Mouse (Mus musculus): ENCODE results near the gene Gm18596.
"Not testable (repeated sequence)": the region's sequence is repeated elsewhere in the genome, so short reads cannot be mapped to it uniquely, and the experiment has no call there.

Gene Gm18596

DNA sequence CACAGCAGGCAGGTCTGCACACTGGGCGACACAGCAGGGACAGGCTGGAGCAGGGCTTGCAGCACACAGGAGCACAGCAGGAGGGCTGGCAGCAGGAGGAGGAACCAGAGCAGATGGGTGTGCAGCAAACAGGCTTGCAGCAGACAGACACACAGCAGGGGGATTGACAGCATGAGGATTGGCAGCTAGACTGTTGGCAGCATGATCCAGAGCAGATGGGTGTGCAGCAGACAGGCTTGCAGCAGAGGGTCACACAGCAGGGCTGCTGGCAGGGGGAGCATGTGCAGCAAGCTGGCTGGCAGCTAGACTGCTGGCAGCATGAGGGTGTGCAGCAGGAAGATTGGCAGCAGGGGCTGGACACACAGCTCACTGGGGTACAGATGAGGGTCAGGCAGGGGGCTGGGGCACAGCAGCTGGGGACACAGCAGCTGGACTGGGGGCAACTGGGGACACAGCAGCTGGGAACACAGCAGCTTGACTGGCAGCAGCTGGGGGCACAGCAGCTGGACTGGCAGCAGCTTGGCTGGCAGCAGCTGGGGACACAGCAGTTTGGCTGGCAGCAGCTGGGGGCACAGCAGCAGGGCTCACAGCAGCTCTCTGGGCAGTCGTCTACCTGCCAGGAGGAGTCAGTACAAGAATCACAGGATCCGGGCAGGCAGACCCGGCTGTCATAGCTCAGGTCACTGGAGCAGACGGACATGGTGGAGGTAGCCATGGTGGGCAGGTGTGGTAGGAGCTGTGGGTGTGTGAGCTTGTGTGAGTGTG lies at the start of gene Gm18596:
Gene Gm18596, minus strand, starts transcription at position 715 of the 765 bp plus-strand sequence.
- not testable (repeated sequence) for DNase-seq (ENCODE audit: low spot score)

- no peak for DNase-seq (ENCODE audit: low spot score)
Observed at GRCm38 (mm10) chr10:77788621-77789020, 46.2 kb upstream of the Gm18596 start.

DNA sequence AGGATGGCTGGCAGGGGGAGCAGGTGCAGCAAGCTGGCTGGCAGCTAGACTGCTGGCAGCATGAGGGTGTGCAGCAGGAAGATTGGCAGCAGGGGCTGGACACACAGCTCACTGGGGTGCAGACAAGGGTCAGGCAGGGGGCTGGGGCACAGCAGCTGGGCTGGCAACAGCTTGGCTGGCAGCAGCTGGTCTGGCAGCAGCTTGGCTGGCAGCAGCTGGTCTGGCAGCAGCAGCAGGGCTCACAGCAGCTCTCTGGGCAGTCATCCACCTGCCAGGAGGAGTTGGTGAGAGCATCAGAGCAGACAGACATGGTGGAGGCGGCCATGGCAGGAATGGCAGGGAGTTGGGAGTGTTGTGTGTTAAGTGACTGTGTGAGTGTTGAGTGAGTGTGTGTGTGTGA lies 45.4 kb upstream of the Gm18596 start, which contains the start of gene Gm7137:
Gene Gm7137, minus strand, starts transcription at position 325 of the 400 bp plus-strand sequence.
- not testable (repeated sequence) for DNase-seq (ENCODE audit: low spot score)

DNA sequence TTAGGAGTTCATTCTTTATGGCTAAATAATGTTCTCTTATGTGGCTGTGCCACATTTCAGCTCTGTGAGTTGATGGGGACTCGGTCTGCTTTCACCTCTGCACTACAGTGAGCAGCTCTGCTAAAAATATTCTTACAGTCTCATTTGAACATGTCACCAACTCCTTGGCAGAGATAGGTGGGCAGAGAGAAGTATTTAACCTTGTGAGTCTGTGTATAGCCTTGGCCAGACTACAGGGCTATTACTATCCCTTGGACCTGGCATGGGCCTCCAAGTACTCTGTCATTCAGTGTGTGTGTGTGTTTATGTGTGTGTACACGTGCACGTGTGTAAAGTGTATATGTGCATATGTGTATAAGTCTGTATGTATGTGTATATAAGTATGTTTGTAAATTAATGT lies 41.0 kb upstream of the Gm18596 start:
- not testable (repeated sequence) for DNase-seq (ENCODE audit: low spot score)

GRCm38 (mm10) chr10:77782442-77782841 lies 40.0 kb upstream of the Gm18596 start, which contains the start of gene Gm3250:
Gene Gm3250 (minus strand): TSS chr10:77782542.
- not testable (repeated sequence) for DNase-seq (ENCODE audit: low spot score)

GRCm38 (mm10) chr10:77776844-77777243 lies 34.4 kb upstream of the Gm18596 start, which contains the start of gene Gm7138:
Gene Gm7138 (minus strand): TSS chr10:77776944.
- not testable (repeated sequence) for DNase-seq (ENCODE audit: low spot score)

GRCm38 (mm10) chr10:77772142-77772541 lies 29.7 kb upstream of the Gm18596 start:
- not testable (repeated sequence) for DNase-seq (ENCODE audit: low spot score)

- DNase-seq (ENCODE audit: low spot score) = not testable (repeated sequence)
Observed at GRCm38 (mm10) chr10:77771225-77771624, 28.8 kb upstream of the Gm18596 start, which contains the start of gene Gm3238. Gene Gm3238 (minus strand): TSS chr10:77771325.

- no peak for DNase-seq (ENCODE audit: low spot score)
Observed at GRCm38 (mm10) chr10:77769727-77770126, 27.3 kb upstream of the Gm18596 start.

- DNase-seq (ENCODE audit: low spot score) = not testable (repeated sequence)
Observed at GRCm38 (mm10) chr10:77759582-77759981, 17.1 kb upstream of the Gm18596 start, which contains the start of gene Gm3233. Gene Gm3233 (minus strand): TSS chr10:77759682.

DNA sequence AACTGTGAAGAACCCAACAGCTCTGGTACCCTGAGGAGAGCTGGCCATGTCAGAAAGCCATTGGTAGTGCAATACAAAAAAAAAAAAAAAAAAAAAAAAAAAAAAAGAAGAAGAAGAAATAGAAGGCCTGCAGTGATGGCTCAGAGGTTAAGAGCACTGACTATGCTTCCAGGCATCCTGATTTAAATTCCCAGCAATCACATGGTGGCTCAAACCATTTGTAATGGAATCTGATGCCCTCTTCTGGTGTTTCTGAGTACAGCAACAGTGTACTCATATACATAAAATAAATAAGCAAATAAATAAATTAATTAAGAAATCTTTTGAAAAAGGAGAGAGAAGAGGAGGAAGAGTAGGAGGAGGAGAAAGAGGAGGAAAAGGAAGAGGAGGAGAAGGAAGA lies 11.0 kb upstream of the Gm18596 start:
- no peak for DNase-seq (ENCODE audit: low spot score)

DNA sequence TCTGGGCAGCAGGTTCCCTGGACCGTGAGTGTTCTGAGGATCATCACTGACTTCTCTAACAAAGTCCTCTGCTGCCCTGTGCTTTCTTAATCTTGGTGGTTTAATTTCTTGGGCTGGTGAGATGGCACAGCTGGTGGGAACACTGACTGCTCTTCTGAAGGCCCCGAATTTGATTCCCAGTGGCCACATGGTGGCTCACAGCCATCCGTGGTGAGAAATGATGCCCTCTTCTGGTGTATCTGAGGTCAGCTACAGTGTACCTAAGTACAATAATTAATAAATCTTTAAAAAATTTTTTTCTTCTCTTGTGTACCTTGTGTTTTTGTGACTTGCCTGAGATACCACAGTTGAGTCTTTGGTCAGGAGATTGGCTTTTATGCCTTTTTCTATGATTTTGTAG lies 9.9 kb upstream of the Gm18596 start:
- not testable (repeated sequence) for DNase-seq (ENCODE audit: low spot score)

DNA sequence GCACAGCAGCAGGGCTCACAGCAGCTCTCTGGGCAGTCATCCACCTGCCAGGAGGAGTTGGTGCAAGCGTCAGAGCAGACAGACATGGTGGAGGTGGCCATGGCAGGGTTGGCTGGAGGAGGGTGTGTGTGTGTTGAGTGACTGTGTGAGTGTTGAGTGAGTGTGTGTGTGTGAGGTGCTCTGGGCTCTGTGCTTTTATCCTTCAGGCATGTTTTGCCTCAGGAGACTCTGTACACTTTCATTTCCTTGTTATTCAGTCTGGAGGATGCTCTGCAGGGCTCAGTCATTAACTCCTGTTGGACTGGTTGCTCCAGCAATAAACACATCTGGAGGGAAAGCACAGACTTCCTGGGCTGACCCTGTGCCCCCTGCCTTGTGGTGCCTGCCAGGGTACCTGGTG lies 8.8 kb upstream of the Gm18596 start, which contains the start of gene Gm9736:
Gene Gm9736, minus strand, starts transcription at position 101 of the 400 bp plus-strand sequence.
- not testable (repeated sequence) for DNase-seq (ENCODE audit: low spot score)

GRCm38 (mm10) chr10:77750686-77751085 lies 8.2 kb upstream of the Gm18596 start:
- not testable (repeated sequence) for DNase-seq (ENCODE audit: low spot score)

- DNase-seq (ENCODE audit: low spot score) = no peak
Observed at GRCm38 (mm10) chr10:77738929-77739328, 3.5 kb downstream of the Gm18596 start.

GRCm38 (mm10) chr10:77735928-77736327 lies 6.5 kb downstream of the Gm18596 start:
- DNase-seq (ENCODE audit: low spot score) = no peak

- DNase-seq (ENCODE audit: low spot score) = no peak
Observed at GRCm38 (mm10) chr10:77729241-77729640, 13.2 kb downstream of the Gm18596 start.

DNA sequence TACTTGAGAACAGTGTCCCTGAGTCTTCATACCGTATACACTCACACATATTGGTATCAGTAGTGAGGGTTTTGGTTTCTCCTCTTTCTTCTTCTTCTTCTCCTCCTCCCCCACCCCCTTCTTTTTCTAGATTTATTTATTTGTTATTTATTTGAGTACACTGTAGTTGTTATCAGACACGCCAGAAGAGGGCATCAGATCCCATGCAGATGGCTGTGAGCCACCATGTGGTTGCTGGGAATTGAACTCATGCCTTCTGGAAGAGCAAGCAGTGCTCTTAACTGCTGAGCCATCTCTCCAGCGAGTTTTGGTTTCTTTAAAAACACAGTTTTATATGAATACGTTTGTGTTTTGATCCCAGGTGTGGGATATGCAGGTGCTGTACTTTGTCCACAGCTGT lies 14.2 kb downstream of the Gm18596 start:
- DNase-seq (ENCODE audit: low spot score) = peak; percentile 14

DNA sequence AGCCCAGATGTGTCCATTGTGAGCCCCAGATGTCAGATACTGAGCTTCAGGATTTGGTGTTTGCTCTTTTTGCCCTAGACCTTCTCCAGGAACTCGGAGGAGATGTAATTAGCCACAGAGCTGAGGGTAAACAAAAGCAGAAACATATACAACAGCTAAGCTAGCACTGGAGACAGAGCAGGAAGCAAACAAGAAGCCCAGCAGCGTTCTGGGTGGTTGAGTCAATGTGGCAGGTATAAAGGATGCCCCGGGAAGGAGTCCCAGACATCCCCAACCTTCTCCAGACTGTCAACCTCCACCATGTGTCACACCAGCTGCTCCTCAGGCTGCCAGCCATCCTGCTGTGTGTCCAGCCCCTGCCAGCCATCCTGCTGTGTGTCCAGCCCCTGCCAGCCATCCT lies 16.3 kb downstream of the Gm18596 start, which contains the start of gene Gm10100:
Gene Gm10100, plus strand, starts transcription at position 301 of the 400 bp plus-strand sequence.
- no peak for DNase-seq (ENCODE audit: low spot score)

DNA sequence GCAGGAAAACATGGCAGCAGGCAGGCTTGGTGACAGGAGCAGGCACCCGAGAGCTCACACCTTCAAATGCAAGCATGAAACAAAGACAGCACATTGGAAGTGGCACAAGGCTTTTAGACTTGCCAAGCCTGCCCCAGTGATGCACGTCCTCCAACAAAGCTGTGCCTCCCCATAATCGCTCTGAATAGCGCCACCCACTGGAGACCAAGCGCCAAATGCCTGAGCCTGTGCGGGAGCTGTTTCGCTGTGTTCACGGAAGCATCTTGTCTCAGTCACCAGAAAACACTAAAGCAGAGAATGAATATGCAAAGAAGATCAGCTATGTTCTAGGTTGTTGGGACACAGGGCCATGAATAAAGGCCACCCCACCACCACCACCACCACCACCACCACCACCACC lies 17.6 kb downstream of the Gm18596 start:
- DNase-seq (ENCODE audit: low spot score) = no peak

GRCm38 (mm10) chr10:77720299-77720698 lies 22.1 kb downstream of the Gm18596 start, which contains the start of gene Krtap12-1:
Gene Krtap12-1 (plus strand): TSS chr10:77720599.
- DNase-seq (ENCODE audit: low spot score) = not testable (repeated sequence)

- DNase-seq (ENCODE audit: low spot score) = no peak
Observed at GRCm38 (mm10) chr10:77715507-77715906, 26.9 kb downstream of the Gm18596 start, which contains the start of gene Gm10142. Gene Gm10142 (plus strand): TSS chr10:77715807.

- DNase-seq (ENCODE audit: low spot score) = no peak
Observed at GRCm38 (mm10) chr10:77713734-77714133, 28.7 kb downstream of the Gm18596 start.

Measured in adipocyte (in vitro differentiated cells).